26 mouse cellular contexts compared by ENCODE assay signal in genomic region chr5:8947423-8948110, GRCm38 (mm10). TPM values are rescaled to one million over a fixed set of nuclear protein-coding genes. Genes with fewer than 3 reads are reported as not detected.
DNase-seq lines count a peak whose midpoint lies in the region; ATAC-seq and TF ChIP-seq lines count a peak whose summit lies in the region.
"Had no signal": no experiment of that assay in that cellular context is flagged by ENCODE, and none has a peak within 500 bp of the region (broad histone marks: within the 10 kb centered on the region; RNA-seq: fewer than 3 reads in every experiment).

No protein-coding gene starts in this region.

- no peaks in the 10 kb centered on the region for H3K27me3 ChIP-seq in heart, adult 2 months (ENCODE audit: control insufficient read depth, insufficient read depth, low read length)
- no peaks in the 10 kb centered on the region for H3K27me3 ChIP-seq in midbrain, embryonic 15.5 days (replicated peaks)
- no peaks in the 10 kb centered on the region for H3K27me3 ChIP-seq in midbrain, embryonic 11.5 days (ENCODE audit: control insufficient read depth, insufficient read depth, low read length)
- no peaks in the 10 kb centered on the region for H3K27me3 ChIP-seq in lung, postnatal 0 days (replicated peaks; ENCODE audit: insufficient read depth, low read length)
- H3K27me3 ChIP-seq: forebrain, embryonic 15.5 days; heart, embryonic 15.5 days; limb, embryonic 13.5 days; lung, embryonic 15.5 days; stomach, embryonic 15.5 days had no signal

- peak; percentile 21 for DNase-seq in heart, adult 11 months
- no peak for DNase-seq in heart, adult 2 months
- DNase-seq in midbrain, embryonic 11.5 days (ENCODE audit: low spot score, missing footprints), result no peak
- DNase-seq in retina, adult 2 months (ENCODE audit: low read depth, low spot score), result peak; percentile 39
- DNase-seq in embryo, embryonic 10.5 days (ENCODE audit: low spot score), result no peak
- no peak for DNase-seq in thymus, postnatal 14 days
- DNase-seq in lung, postnatal 0 days (ENCODE audit: low spot score), result no peak
- DNase-seq: adrenal gland, postnatal 10 days; cerebellum, adult 9-10 months; gastrocnemius, postnatal 25 days; heart, postnatal 36 days; layer of hippocampus, adult 9-11 months; lung, postnatal 4 days; right cerebral cortex, adult 18-20 months; right cerebral cortex, postnatal 4 days; thymus, adult 18-20 months had no signal

- no peak overlapping the region for H3K4me3 ChIP-seq in heart, adult 2 months
- no peak overlapping the region for H3K4me3 ChIP-seq in midbrain, embryonic 15.5 days
- no peak overlapping the region for H3K4me3 ChIP-seq in midbrain, embryonic 11.5 days (ENCODE audit: low read depth, low read length)
- H3K4me3 ChIP-seq in lung, postnatal 0 days (ENCODE audit: low read depth, low read length), result no peak overlapping the region
- H3K4me3 ChIP-seq: embryonic facial prominence, embryonic 10.5 days; forebrain, embryonic 15.5 days; heart, embryonic 15.5 days; limb, embryonic 13.5 days; lung, embryonic 15.5 days; stomach, embryonic 15.5 days had no signal

- no peak overlapping the region for H3K9ac ChIP-seq in heart, adult 2 months (ENCODE audit: low read depth, low read length)
- no peak overlapping the region for H3K9ac ChIP-seq in midbrain, embryonic 15.5 days
- no peak overlapping the region for H3K9ac ChIP-seq in midbrain, embryonic 11.5 days (ENCODE audit: low read length)
- H3K9ac ChIP-seq in lung, postnatal 0 days (replicated peaks; ENCODE audit: low read depth), result no peak overlapping the region
- H3K9ac ChIP-seq: forebrain, embryonic 15.5 days; heart, embryonic 15.5 days; hindbrain, embryonic 14.5 days; limb, embryonic 13.5 days; lung, embryonic 15.5 days; stomach, embryonic 15.5 days had no signal

- no peak for TF ChIP-seq CTCF in heart, adult 2 months (IDR thresholded peaks at IDR 0.05)
- no peak for TF ChIP-seq CTCF in lung, postnatal 0 days (IDR thresholded peaks at IDR 0.05)

- H3K79me2 ChIP-seq in heart, adult 2 months (replicated peaks; ENCODE audit: control insufficient read depth, insufficient read depth, low read length), result no peaks in the 10 kb centered on the region

- no peak overlapping the region for H3K27ac ChIP-seq in heart, adult 2 months
- no peak overlapping the region for H3K27ac ChIP-seq in midbrain, embryonic 15.5 days
- no peak overlapping the region for H3K27ac ChIP-seq in midbrain, embryonic 11.5 days (ENCODE audit: low read depth, low read length)
- no peak overlapping the region for H3K27ac ChIP-seq in lung, postnatal 0 days (ENCODE audit: low read length)
- H3K27ac ChIP-seq: embryonic facial prominence, embryonic 10.5 days; forebrain, embryonic 15.5 days; heart, embryonic 15.5 days; hindbrain, embryonic 14.5 days; limb, embryonic 13.5 days; lung, embryonic 15.5 days; stomach, embryonic 15.5 days had no signal

- H3K9me3 ChIP-seq in midbrain, embryonic 15.5 days, result no peaks in the 10 kb centered on the region
- no peaks in the 10 kb centered on the region for H3K9me3 ChIP-seq in midbrain, embryonic 11.5 days (ENCODE audit: control insufficient read depth, low read length)
- no peaks in the 10 kb centered on the region for H3K9me3 ChIP-seq in lung, postnatal 0 days (ENCODE audit: low read length)
- H3K9me3 ChIP-seq: embryonic facial prominence, embryonic 10.5 days; forebrain, embryonic 15.5 days; heart, embryonic 15.5 days; limb, embryonic 13.5 days; lung, embryonic 15.5 days; stomach, embryonic 15.5 days had no signal

- no peak overlapping the region for H3K4me2 ChIP-seq in midbrain, embryonic 15.5 days
- H3K4me2 ChIP-seq in midbrain, embryonic 11.5 days, result no peak overlapping the region
- H3K4me2 ChIP-seq in lung, postnatal 0 days (replicated peaks; ENCODE audit: low read depth, low read length), result no peak overlapping the region
- H3K4me2 ChIP-seq: forebrain, embryonic 15.5 days; heart, embryonic 15.5 days; hindbrain, embryonic 14.5 days; limb, embryonic 13.5 days; lung, embryonic 15.5 days; stomach, embryonic 15.5 days had no signal

- no peak for TF ChIP-seq EP300 in heart, adult 2 months (IDR thresholded peaks at IDR 0.05; ENCODE audit: insufficient read depth, low read depth, low read length)
- no peak for TF ChIP-seq EP300 in lung, postnatal 0 days (IDR thresholded peaks at IDR 0.05)

- H3K36me3 ChIP-seq in heart, adult 2 months (ENCODE audit: control insufficient read depth, insufficient read depth, low read length), result peaks cover 2% of the 10 kb centered on the region; the same call in 1 of the 2 replicates
- H3K36me3 ChIP-seq in midbrain, embryonic 15.5 days (replicated peaks), result no peaks in the 10 kb centered on the region
- no peaks in the 10 kb centered on the region for H3K36me3 ChIP-seq in midbrain, embryonic 11.5 days (ENCODE audit: control insufficient read depth, insufficient read depth, low read length)
- no peaks in the 10 kb centered on the region for H3K36me3 ChIP-seq in lung, postnatal 0 days (ENCODE audit: insufficient read depth, low read length)
- H3K36me3 ChIP-seq: embryonic facial prominence, embryonic 10.5 days; forebrain, embryonic 15.5 days; heart, embryonic 15.5 days; limb, embryonic 13.5 days; lung, embryonic 15.5 days; stomach, embryonic 15.5 days had no signal

- intact Hi-C loops in heart, adult 2 months (cut with DNase I), result loop anchor here (10.0 kb wide), 1 partner anchor 107 kb away; no protein-coding TSS in a partner anchor

- TF ChIP-seq POLR2A in heart, adult 2 months (IDR thresholded peaks at IDR 0.05; ENCODE audit: insufficient read depth, low read depth, low read length), result no peak

- 75% methylated on average over 4 of the region's 4 CpGs for WGBS in heart, adult 2 months
- 48% methylated on average over 4 of the region's 4 CpGs for WGBS in midbrain, embryonic 15.5 days
- WGBS in midbrain, embryonic 11.5 days, result 55% methylated on average over 4 of the region's 4 CpGs
- 67% methylated on average over 4 of the region's 4 CpGs for WGBS in lung, postnatal 0 days

- H3K4me1 ChIP-seq in heart, adult 2 months (ENCODE audit: control insufficient read depth, insufficient read depth, low read length), result no peaks in the 10 kb centered on the region
- no peaks in the 10 kb centered on the region for H3K4me1 ChIP-seq in midbrain, embryonic 15.5 days
- peaks cover 4% of the 10 kb centered on the region; the same call in 1 of the 2 replicates for H3K4me1 ChIP-seq in midbrain, embryonic 11.5 days (ENCODE audit: control insufficient read depth, insufficient read depth, low read length)
- no peaks in the 10 kb centered on the region for H3K4me1 ChIP-seq in lung, postnatal 0 days (ENCODE audit: insufficient read depth, low read depth, low read length)
- H3K4me1 ChIP-seq: embryonic facial prominence, embryonic 10.5 days; forebrain, embryonic 15.5 days; heart, embryonic 15.5 days; limb, embryonic 13.5 days; lung, embryonic 15.5 days; stomach, embryonic 15.5 days had no signal

- ATAC-seq in midbrain, embryonic 15.5 days (replicated peaks), result 0 out of 2 replicates have a peak, but pooled peaks have one; percentile 45
- ATAC-seq in midbrain, embryonic 11.5 days (ENCODE audit: low FRiP score), result no peak
- ATAC-seq in lung, postnatal 0 days, result no peak
- ATAC-seq: forebrain, embryonic 15.5 days; inflammation-experienced regulatory T-cells, adult 6 months had no signal

RNA-seq across cellular contexts. Expression of gene Crot, which starts 49.6 kb away (rescaled TPM):
- 10 to 100 TPM; 18.8 to 21.6 TPM for total RNA-seq in heart, adult 2 months (2021)
- 8.6 and 16.2 TPM in 2 replicates for polyA plus RNA-seq in heart, adult 2 months (2012; rRNA removed)
- 17.1 and 17.3 TPM in 2 replicates for polyA plus RNA-seq in midbrain, embryonic 15.5 days (2015; fragmentation: Nextera tagmentation; extraction: Ambion mirVana)
- 29.1 and 31.7 TPM in 2 replicates for polyA plus RNA-seq in midbrain, embryonic 11.5 days (2014; fragmentation: Nextera tagmentation; extraction: Ambion mirVana)
- polyA plus RNA-seq in lung, postnatal 0 days (2015; fragmentation: Nextera tagmentation; extraction: Ambion mirVana), result 26.3 and 29.5 TPM in 2 replicates

RNA-seq across cellular contexts. Expression of gene Abcb4, which starts 54.0 kb away (rescaled TPM):
- 10 to 100 TPM; 14.2 to 19.0 TPM for total RNA-seq in heart, adult 2 months (2021)
- polyA plus RNA-seq in heart, adult 2 months (2012; rRNA removed), result 7.1 and 10.1 TPM in 2 replicates
- 0.29 and 0.46 TPM in 2 replicates for polyA plus RNA-seq in midbrain, embryonic 15.5 days (2015; fragmentation: Nextera tagmentation; extraction: Ambion mirVana)
- 0.46 and 0.60 TPM in 2 replicates for polyA plus RNA-seq in midbrain, embryonic 11.5 days (2014; fragmentation: Nextera tagmentation; extraction: Ambion mirVana)
- polyA plus RNA-seq in lung, postnatal 0 days (2015; fragmentation: Nextera tagmentation; extraction: Ambion mirVana), result 0.12 and 0.47 TPM in 2 replicates
- polyA plus RNA-seq: kidney, embryonic 14.5 days had no signal

Comparison
In these comparisons a context has a peak if more than half of its experiments do, and no peak if none do; other contexts are left out.
1. DNase-seq: peak in heart, adult 11 months (single experiment) and retina, adult 2 months (single experiment); none in heart, adult 2 months (0 of 2), midbrain, embryonic 11.5 days (single experiment), embryo, embryonic 10.5 days (single experiment), thymus, postnatal 14 days (single experiment) and lung, postnatal 0 days (single experiment).